Mouse (Mus musculus): ENCODE results near the gene Fam184a. TPM values are rescaled to one million over a fixed set of nuclear protein-coding genes. Genes with fewer than 3 reads are reported as not detected.

Fam184a gene
- polyA plus RNA-seq, 1 experiment = 17.6 TPM

- no peak for TF ChIP-seq POLR2A (IDR thresholded peaks at IDR 0.05; ENCODE audit: borderline replicate concordance, extremely low read depth, insufficient read depth, insufficient read length, poor library complexity, severe bottlenecking)
- TF ChIP-seq CTCF (IDR thresholded peaks at IDR 0.05; ENCODE audit: borderline replicate concordance, extremely low read depth, insufficient read depth, insufficient read length) = no peak
- DNase-seq (ENCODE audit: low read depth) = no peak
These were observed 4.9 kb downstream of the Fam184a start for GRCm38 (mm10) chr10:53746039-53746438.

- TF ChIP-seq CTCF (IDR thresholded peaks at IDR 0.05; ENCODE audit: borderline replicate concordance, extremely low read depth, insufficient read depth, insufficient read length) (no peak), POLR2A (IDR thresholded peaks at IDR 0.05; ENCODE audit: borderline replicate concordance, extremely low read depth, insufficient read depth, insufficient read length, poor library complexity, severe bottlenecking) (no peak)
- DNase-seq (ENCODE audit: low read depth) = no peak
These were observed 8.0 kb downstream of the Fam184a start for GRCm38 (mm10) chr10:53742961-53743360.

GRCm38 (mm10) chr10:53740014-53740413 lies 10.9 kb downstream of the Fam184a start:
- TF ChIP-seq POLR2A (IDR thresholded peaks at IDR 0.05; ENCODE audit: borderline replicate concordance, extremely low read depth, insufficient read depth, insufficient read length, poor library complexity, severe bottlenecking) (no peak), CTCF (IDR thresholded peaks at IDR 0.05; ENCODE audit: borderline replicate concordance, extremely low read depth, insufficient read depth, insufficient read length) (no peak)
- no peak for DNase-seq (ENCODE audit: low read depth)

GRCm38 (mm10) chr10:53738842-53739241 lies 12.1 kb downstream of the Fam184a start:
- TF ChIP-seq CTCF (IDR thresholded peaks at IDR 0.05; ENCODE audit: borderline replicate concordance, extremely low read depth, insufficient read depth, insufficient read length) = no peak
- TF ChIP-seq POLR2A (IDR thresholded peaks at IDR 0.05; ENCODE audit: borderline replicate concordance, extremely low read depth, insufficient read depth, insufficient read length, poor library complexity, severe bottlenecking) = no peak
- DNase-seq (ENCODE audit: low read depth) = no peak

GRCm38 (mm10) chr10:53735201-53735865 lies 15.6 kb downstream of the Fam184a start:
- no peak for TF ChIP-seq POLR2A (IDR thresholded peaks at IDR 0.05; ENCODE audit: borderline replicate concordance, extremely low read depth, insufficient read depth, insufficient read length, poor library complexity, severe bottlenecking)
- TF ChIP-seq CTCF (IDR thresholded peaks at IDR 0.05; ENCODE audit: borderline replicate concordance, extremely low read depth, insufficient read depth, insufficient read length) = no peak
- peak; percentile 25 for DNase-seq (ENCODE audit: low read depth)

GRCm38 (mm10) chr10:53732324-53732723 lies 18.6 kb downstream of the Fam184a start:
- TF ChIP-seq CTCF (IDR thresholded peaks at IDR 0.05; ENCODE audit: borderline replicate concordance, extremely low read depth, insufficient read depth, insufficient read length) = no peak
- TF ChIP-seq POLR2A (IDR thresholded peaks at IDR 0.05; ENCODE audit: borderline replicate concordance, extremely low read depth, insufficient read depth, insufficient read length, poor library complexity, severe bottlenecking) = no peak
- no peak for DNase-seq (ENCODE audit: low read depth)

- no peak for TF ChIP-seq CTCF (IDR thresholded peaks at IDR 0.05; ENCODE audit: borderline replicate concordance, extremely low read depth, insufficient read depth, insufficient read length)
- no peak for TF ChIP-seq POLR2A (IDR thresholded peaks at IDR 0.05; ENCODE audit: borderline replicate concordance, extremely low read depth, insufficient read depth, insufficient read length, poor library complexity, severe bottlenecking)
- no peak for DNase-seq (ENCODE audit: low read depth)
These were observed 22.0 kb downstream of the Fam184a start for GRCm38 (mm10) chr10:53728883-53729282.

- DNase-seq (ENCODE audit: low read depth) = no peak
- TF ChIP-seq POLR2A (IDR thresholded peaks at IDR 0.05; ENCODE audit: borderline replicate concordance, extremely low read depth, insufficient read depth, insufficient read length, poor library complexity, severe bottlenecking) (no peak), CTCF (IDR thresholded peaks at IDR 0.05; ENCODE audit: borderline replicate concordance, extremely low read depth, insufficient read depth, insufficient read length) (no peak)
These were observed 25.6 kb downstream of the Fam184a start for GRCm38 (mm10) chr10:53725301-53725700.

- no peak for TF ChIP-seq CTCF (IDR thresholded peaks at IDR 0.05; ENCODE audit: borderline replicate concordance, extremely low read depth, insufficient read depth, insufficient read length)
- no peak for TF ChIP-seq POLR2A (IDR thresholded peaks at IDR 0.05; ENCODE audit: borderline replicate concordance, extremely low read depth, insufficient read depth, insufficient read length, poor library complexity, severe bottlenecking)
- no peak for DNase-seq (ENCODE audit: low read depth)
These were observed 46.4 kb downstream of the Fam184a start for GRCm38 (mm10) chr10:53704516-53704915.

GRCm38 (mm10) chr10:53698531-53698930 lies 52.4 kb downstream of the Fam184a start:
- TF ChIP-seq CTCF (IDR thresholded peaks at IDR 0.05; ENCODE audit: borderline replicate concordance, extremely low read depth, insufficient read depth, insufficient read length) = no peak
- TF ChIP-seq POLR2A (IDR thresholded peaks at IDR 0.05; ENCODE audit: borderline replicate concordance, extremely low read depth, insufficient read depth, insufficient read length, poor library complexity, severe bottlenecking) = no peak
- DNase-seq (ENCODE audit: low read depth) = no peak

GRCm38 (mm10) chr10:53694757-53695156 lies 56.2 kb downstream of the Fam184a start:
- no peak for DNase-seq (ENCODE audit: low read depth)
- TF ChIP-seq CTCF (IDR thresholded peaks at IDR 0.05; ENCODE audit: borderline replicate concordance, extremely low read depth, insufficient read depth, insufficient read length) (no peak), POLR2A (IDR thresholded peaks at IDR 0.05; ENCODE audit: borderline replicate concordance, extremely low read depth, insufficient read depth, insufficient read length, poor library complexity, severe bottlenecking) (no peak)

GRCm38 (mm10) chr10:53691263-53691662 lies 59.7 kb downstream of the Fam184a start:
- TF ChIP-seq POLR2A (IDR thresholded peaks at IDR 0.05; ENCODE audit: borderline replicate concordance, extremely low read depth, insufficient read depth, insufficient read length, poor library complexity, severe bottlenecking) = no peak
- TF ChIP-seq CTCF (IDR thresholded peaks at IDR 0.05; ENCODE audit: borderline replicate concordance, extremely low read depth, insufficient read depth, insufficient read length) = no peak
- DNase-seq (ENCODE audit: low read depth) = no peak
